Mouse (Mus musculus) natural killer cell, adult 2 months (primary cell): ENCODE measurements around the gene Tcf20.

Experiments used
- DNase-seq, 2 experiments: peaks; one replicate each; pipeline ENCODE4 v3.0.0; 2022; ENCODE audit warnings: low spot score in 2 of 2

Gene Tcf20

DNA sequence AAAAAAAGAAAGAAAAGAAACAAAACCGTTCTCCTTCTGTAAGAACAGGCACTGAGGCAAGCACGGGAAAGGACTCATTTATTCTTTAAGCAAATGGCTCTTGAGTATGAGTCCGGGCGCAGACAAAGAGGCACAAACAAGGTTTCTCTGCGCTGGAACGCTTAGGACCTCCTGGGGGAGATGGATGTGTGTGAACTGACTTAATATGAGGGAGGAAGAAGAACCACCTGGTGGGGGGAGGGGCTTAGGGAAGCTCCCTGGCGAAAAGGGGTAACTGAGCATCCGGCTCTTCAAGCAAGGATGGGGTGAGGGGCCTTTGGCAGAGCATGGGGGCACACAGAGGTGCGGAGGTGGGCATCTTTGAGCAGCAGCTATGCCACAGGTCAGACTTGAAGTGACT, 5.2 kb upstream of the Tcf20 start:
- DNase-seq: no peak

DNA sequence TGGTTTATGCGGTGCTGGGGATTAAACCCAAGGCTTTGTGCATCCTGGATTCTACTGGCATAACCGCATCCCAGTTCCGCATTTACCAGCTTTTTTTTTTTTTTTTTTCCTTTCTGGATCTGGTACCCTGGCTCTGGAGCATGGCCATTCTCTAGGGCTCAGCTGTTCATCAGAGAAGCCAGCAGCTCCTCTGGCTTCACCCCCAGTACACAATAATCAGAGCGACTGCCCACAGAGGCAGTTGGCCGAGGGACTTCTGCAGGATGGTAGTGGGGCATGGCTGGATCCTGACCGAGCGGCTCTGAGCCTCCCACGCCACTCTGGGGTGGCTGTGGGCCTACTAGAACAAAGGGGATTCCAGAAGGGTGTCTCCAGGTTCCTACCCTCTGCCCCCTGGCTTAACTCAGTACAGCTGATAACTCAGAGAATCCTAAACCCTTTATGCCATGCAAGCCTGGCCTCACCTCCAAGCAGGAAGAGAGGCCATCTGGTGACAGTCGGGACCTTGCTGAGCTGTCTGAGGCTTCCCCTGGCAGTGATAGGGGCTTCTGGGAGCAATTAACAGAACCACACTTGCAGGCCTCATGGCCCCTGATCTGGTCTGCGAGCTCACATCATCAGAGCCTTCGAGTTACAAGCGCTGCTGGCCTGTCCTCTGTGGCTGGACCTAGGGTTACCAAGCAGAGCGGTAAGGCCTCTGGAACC, 4.6 kb upstream of the Tcf20 start:
- no peak for DNase-seq

DNA sequence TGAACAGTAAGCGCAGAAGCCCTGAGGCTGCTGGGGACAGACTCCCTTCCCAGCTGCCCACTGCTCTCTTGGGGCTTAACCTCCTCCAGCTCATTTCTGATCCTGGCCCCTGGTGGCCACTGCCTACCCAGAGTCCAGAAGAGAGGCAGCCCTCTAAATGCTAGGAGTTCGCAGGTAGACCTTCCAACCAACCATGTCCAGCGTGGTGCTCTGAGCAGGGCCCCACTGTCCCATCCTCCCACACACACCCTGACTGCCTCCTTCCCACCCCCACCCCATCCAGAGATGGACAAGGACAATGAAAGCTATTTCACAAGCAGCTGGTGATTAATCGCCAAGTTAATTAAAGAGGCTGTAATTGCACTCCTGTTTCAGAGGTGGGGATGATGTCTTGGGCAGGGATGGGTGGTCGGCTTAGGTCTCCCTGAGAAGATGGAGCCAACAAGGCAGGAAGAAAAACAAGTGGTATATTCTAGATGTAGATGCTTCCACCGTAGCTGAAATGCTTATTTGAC, 1.6 kb upstream of the Tcf20 start:
- DNase-seq: no peak

DNA sequence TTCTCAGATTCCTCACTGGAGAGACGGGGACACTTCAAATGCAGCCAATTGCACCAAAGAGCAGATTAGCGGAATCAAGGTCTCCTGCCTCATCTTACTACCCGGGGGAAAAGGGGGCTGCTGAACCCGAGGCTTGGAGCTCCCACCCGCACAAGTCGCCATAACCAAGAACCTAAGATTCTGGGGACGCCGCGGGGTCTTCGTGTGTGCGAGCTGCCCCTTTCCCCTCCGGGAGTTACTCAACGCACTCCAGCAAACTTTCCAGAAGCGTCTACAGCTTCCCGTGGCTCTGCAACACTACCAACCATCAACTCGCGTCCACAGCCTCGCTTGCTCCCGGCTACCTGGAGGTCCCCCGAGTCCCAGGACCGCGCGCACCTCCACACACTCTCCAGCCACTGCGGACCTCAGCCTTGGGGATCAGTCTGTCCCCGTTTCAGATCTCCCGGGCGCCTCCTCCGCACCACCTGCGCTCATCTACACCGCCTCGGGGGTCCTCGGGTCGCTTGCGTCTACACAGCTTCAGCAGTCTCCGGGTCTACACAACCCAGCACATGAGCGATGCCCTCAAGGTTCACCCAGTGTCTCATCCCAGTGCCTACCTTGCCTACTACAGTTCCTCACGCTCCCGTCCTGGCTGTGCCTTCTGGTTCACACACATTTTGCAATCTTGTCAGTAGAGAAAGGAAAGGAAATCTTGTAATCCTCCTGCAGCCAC, 499 bp downstream of the Tcf20 start:
- peak in 1 of 2 experiments; percentile 8 for DNase-seq

DNA sequence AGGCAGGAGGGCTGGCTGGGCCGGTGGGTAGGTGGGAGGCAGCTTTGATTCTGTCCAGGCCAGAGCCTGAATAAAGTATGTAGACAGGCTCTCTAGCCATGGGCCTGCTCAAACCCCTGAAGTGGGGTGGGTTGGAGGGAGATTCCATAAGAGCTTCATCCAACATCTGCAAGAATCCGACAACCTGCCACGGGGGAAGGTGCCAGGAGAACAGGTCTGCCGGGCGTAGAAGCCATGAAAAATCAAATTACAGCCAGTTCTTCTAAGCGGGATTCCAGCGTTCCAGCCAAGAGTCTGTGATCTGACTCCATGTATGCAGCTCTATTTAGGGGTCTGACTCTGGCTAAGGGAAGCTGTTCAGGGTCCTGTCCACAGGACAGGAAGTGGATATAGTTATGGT, 3.1 kb downstream of the Tcf20 start:
- no peak for DNase-seq

DNA sequence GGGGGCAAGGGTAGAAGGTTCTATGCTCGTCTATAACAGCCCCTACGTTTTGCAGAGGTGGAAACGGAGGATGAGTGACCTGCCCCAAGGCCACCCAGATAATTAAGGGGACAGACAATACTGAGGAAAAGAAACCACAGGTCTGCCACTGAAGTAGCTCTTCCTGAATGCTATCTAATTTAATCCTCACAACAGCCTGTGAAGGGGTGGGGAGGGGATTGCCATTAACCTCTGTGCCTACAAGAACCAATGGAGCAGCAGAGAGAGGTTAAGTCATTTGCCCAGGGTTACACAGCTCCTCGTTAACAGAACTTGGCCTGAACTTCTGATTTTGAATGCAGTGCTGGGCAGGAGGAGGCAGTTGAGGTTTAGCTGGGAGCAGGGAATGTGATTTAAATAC, 3.6 kb downstream of the Tcf20 start:
- DNase-seq: no peak

DNA sequence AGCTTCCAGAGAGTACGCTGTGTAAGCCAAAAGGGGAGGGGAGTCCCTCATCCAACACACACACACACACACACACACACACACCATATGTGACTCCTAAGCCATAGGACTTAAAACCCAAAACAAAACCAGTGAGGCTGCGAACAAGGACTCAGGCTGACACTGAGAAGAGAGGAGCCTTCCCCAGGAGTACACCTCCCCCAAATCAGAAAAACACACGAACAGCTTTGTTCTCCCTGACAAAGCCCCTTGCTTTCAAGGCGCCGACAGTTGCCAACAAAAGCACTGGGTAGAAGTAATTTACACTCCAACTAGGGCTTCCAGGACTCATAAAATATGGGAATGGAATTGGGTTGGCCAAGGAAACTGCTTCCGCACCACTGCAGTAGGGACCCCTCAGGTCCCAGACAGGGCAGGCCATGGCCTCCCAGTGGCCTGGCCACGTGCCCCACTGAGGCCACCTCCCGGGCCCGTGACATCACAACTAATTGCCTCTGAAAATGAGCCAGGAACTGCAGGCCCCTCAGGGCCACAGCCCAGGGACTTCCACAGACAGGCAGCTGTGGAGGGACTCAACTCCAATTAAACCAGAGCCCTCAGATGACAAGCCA, 4.2 kb downstream of the Tcf20 start:
- DNase-seq: no peak

DNA sequence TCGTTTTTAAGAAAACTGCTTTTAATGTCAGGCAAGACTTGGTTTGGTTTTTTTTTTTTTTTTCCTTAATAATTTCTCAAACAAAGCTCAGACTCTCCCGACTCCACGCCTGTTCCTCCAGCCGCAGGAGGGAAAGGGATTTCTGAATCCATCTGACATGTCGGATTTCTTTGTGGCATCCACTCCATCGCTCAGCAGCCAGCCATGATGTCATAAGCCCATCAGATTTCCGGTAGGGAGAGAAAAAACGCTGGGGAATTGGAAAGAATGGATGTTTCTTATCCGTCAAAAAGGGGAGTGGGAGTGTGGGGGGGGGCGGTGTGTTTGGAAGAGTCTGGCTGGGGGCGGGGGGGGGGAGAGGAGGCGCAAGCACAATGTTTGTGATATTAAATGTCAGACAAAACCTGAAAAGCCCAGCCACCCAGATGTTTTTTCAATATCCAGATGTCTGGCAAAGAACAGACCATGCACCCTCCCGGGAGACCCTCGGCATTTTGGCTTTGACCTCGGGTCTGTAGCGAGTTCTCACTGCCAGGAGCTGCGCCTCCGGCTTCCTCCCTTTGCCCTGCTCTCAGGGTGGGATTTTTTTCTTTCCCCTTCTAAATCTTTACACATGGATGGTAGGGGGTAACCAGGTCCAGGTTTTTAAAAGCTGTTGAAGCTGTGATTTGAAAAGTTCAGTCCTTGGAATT, 4.8 kb downstream of the Tcf20 start:
- no peak for DNase-seq

DNA sequence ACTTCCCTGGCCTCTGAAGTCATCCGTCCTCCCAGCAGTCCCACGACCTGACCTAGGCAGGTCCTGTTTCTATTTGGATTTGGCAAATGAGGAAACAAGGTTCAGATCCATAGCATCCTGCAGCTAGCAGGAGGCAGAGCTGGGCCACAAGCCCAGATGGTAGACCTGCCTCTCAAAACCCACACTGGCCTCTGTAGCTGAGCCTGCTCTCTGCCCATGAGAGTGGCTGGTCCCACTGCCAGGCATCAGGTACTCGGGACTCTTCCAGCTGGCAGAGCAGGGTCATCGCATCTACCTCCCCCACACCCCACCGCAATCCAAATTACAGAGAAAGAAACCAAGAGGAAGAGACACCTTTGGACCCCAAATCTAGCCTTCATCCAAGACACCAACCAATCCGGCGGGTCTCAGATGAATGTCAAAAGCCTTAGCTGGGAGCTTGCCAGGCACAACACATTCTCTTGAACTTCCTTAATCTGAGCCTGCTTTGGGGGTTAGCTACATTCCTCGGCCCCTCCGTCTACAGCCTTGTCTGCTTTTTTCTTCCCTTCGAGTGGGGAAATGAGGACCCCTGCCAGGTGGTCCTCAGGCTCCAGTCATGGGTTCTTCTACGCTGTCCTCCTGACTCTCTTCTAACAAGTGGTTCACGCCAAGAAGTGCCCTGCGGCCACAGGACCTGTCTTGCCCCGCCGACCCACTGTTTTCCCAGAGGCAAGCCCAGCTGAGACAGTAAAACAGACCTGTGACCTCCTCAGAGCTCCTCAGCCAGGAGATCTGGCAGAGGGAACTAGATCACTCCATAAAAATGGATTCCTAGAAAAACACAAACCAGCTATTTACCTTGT, 5.8 kb downstream of the Tcf20 start:
- no peak for DNase-seq

DNA sequence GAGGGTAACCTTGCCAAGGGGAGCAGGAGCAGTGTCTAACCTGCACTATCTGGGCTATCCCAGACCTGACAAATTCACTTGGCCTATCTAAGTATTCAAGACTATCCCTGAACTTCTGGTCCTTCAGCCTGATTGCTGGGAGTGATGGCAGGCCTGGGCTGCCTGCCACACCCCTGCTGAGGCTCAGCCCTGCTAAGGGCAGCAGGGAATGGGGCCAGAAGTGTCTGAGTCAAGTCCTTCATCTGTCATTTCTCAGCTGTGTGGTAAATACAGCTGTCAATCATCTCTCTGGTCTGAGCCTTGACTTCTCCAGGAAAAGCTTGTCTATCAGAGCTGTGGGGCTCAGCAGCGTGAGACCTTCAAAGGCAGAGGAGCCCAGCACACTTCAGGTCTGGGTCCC, 8.1 kb downstream of the Tcf20 start:
- DNase-seq: no peak

DNA sequence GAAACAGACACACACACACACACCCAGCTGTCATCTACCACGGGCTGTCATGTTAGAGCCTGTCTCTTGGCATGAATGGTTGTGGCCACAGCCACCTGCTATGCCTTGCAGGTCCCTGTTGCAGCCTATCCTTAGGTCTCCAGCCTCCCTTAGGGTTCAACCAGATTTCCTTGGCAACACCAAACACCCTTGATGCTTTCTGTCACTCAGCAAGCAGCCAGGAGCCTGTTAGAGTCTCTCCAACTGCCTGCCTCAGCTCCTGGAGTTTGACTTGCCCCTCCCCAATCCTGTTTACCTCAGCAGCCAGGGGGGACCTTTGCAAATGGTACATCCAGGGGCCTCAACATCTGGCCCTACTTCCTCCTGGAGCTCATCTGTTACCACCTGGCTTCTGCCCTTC, 13.2 kb downstream of the Tcf20 start:
- DNase-seq: no peak

DNA sequence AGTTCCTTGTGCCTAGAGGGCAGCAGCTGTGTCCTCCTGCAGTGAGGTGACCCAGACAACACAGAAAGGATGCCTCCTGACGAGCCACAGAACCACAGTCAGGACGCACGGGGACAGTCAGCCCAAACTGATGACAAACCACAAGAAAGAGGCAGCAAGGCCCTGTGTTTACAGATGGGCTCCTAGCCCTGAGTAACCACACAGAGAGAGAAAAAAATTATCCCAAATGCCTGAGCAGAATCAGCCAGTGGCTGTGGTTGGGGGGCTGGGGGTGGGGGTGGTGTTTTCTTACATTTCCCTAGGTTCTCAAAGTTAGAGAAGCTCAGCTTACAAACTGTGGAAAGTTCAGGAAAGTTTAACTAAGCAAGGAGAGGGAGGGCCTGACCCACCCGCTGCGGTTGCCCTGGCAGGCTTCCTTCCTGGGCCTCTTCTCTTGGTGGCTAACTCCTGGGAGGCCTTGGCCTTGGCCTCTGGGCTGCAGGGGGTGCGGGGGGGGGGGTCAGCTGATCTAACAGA, 18.4 kb downstream of the Tcf20 start:
- DNase-seq: peak; percentile 10 to 28

DNA sequence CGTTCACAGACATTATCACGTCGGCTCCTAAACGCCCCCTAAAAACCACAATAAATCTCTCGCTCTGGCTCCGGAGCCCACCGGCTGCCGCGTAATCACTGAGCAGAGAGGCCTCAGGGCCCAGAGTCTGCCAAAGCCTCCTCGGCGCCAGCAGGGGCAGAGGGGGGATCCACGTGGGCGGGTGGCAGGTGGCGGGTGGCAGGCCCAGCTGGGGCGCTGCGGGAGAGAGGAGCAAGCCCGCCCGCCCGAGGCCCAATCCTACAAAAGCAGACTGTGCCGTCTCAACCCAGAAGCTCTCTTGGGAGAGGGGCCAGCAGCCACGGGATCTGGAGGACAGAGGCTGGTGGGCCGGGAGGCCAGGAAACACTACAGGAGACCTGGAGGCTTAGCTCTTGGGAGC, 19.2 kb downstream of the Tcf20 start:
- DNase-seq: peak in 1 of 2 experiments; percentile 14

DNA sequence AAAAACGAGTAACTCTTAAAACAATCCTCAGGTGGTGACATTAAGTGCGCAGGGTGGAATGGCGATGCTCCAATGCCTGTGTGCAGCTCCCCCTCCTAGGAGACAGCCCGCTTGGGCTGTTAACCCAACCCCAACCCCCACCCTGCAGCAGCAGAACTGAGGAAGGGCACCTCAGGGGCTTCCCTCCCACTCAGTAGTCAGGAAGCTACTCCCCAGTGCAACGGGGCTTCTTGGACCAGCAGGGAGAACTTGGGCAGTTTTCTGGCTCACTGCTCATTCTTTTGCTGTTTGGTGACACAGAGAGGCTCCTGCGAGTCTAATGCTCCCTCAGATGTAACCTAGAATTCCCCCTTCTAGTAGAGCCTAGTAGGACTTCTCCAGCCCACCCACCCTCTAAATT, 19.7 kb downstream of the Tcf20 start:
- no peak for DNase-seq

DNA sequence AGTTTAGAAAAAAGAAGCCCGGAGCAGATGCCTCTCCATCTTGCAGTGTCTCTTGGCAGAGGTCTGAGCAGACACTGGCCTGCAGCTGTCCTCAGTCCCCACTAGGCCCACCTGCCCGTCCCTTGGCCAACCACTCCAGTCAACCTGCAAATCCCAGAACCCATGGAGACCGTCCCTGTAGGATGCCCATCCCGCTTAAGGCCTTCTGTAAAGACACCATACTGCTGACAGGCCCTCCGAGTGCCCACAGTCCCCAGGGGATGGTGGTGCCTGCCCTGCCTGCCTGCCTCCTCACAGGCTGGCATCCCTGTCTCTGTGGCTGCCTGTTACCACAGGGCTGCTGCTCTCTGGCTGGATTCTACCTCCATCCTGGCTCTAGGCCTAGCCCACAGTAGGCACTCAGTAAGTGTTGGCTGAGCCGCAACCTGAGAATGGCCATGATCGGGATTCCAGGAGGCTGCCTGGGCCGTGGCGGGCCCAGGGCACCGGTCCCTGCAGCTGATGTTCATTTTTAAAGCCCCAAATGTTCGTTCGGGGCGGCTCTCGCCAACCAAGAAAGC, 23.3 kb downstream of the Tcf20 start:
- DNase-seq: no peak

DNA sequence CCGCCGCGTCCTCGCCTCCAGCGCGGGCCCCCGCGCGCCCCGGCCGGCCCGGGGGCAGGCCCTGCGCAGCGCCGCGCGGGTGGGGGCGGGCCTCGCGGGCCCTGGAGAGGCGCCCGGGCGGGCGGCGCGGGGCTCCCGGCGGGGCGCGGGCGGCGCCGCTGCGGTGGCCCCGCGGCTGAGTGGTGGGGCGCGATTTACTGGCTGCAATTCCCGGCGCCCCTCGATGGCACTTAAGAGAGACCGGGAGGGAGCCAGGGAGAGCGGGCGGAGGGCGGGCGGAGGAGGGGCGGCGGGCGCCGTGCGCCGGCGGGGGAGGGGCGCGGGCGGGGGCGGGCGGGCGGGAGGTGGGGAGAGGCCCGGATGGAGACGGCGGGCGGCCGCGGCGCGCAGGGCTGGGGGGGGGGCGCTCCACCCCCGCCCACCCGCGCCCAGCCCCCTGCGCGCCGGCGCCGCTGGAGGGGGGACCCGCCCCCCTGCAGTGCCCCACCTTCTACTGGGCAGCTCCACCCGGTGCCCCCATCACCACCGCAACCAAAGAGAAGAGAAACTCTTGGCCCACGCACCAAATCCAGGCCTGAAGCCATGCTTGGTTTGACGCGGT, 24.0 kb downstream of the Tcf20 start:
- DNase-seq: no peak

DNA sequence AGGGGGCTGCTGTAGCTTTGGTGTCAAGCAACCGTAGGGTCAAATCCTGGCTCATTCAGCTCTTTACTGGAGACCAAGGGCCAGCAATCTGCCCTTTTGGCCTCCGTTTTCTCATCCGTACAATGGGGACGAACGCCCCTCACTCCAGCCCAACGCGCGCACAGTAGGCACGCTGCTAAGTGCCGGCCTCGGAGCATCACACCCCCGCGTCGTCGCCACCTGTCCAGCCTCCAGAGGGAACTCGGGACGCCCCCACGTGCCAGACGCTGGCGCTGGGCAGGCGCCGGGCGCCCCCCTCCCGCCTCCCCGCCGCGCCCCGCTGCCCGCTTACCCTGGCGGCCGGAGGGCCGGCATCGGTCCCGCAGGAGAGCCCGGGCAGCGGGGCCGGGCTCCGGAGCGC, 24.6 kb downstream of the Tcf20 start:
- DNase-seq: no peak

DNA sequence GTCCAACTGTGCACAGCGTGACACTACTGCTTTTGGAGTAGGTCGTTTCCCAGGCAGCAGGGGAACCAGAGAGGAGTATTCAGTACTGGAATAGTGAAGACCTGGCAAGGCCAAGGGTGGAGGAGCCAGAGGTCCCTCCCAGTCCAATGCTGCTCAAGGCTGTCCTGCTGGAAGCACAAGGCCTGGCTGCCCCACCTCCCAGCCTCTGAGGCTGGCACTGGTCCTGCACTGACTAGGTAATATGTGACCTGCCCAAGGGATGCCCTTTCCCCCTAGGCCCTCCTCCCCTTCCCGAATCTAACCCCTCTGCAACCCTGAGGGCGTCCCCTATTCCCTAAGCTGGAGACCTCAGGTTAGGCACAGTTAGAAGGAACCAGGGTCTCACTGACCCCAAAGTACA, 25.1 kb downstream of the Tcf20 start:
- DNase-seq: no peak

DNA sequence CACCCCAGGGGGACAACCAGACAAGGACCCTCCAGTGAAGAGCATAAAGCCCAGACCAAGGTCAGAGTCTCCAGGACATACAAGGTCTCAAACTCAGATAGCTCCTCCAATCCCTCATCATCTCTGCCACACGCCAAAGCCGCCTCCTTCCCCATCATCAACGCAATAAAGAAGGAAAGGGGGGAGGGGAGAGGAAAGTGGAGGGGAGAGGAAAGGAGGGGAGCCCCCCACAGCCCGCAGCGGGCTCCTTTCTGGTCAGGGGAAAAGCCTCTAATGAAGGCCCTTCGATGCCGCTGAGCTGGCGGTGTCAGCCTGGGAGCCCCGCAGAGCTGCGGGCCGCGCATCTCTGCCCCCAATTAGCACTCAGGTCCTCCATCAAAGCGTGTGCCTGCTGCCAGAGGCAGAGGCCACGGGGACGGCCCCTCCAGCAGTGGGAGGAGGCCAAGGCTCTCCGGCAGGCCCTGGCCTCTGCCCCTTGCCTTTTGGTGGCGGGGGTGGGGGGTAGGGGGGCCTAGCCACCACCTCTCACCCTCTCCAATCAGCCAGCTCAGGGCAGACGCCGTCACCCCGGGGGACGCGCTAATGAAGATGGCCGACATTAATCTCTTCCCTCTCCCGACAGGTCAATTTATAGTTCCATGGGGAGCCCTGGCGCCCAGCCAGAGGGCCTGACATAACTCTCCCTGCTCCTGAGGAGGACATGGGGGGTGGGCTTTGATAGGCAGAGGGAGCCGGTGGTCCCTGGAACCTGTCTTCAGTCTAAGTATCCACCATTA, 26.7 kb downstream of the Tcf20 start:
- no peak for DNase-seq

DNA sequence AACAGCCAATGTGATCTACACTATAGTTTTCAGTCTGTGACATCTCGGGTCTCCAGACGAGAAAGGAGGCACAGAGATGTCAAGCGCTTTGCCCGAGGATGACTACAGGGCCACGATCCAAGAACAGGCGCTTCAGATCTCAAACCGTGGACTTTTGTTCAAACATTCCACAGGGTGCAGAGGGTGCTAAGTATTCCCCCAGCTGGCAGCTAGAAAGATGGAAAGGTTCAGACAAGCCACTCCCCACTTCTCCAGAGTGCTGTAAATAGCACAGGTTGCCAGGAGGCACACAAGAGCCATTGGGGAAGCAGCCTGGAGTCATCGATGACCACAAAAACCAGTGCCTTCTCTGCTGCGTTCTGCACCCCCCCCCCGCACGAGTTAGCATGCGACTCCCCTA, 28.5 kb downstream of the Tcf20 start:
- DNase-seq: no peak
